Mouse (Mus musculus): ENCODE measurements at regions not wholly inside any gene's neighbourhood (a gene's known extent, or its start where the extent isn't known, plus 50 kb on each side); places are given as distances from the start of the nearest gene placed in this dataset.

GRCm38 (mm10) chr14:11486287-11486686 lies 67.0 kb upstream of the Ptprg start:
- H3K36me3 ChIP-seq (ENCODE audit: control insufficient read depth, insufficient read depth, low read length): no peaks in the 10 kb centered on the region
- ATAC-seq (ENCODE audit: low FRiP score, low TSS enrichment): no peak
- DNase-seq: no peak
- no peak overlapping the region for H3K4me3 ChIP-seq (replicated peaks; ENCODE audit: low read depth, low read length)
- H3K27me3 ChIP-seq (ENCODE audit: control insufficient read depth, insufficient read depth, low read length): 0 out of 2 replicates have a peak, but pooled peaks cover 3% of the 10 kb centered on the region
- no peaks in the 10 kb centered on the region for H3K9me3 ChIP-seq (ENCODE audit: control insufficient read depth, low read length)
- no peak overlapping the region for H3K27ac ChIP-seq (replicated peaks; ENCODE audit: low read depth, low read length)
- 66% methylated on average over 3 of the region's 3 CpGs for WGBS
- H3K4me2 ChIP-seq (ENCODE audit: low read length): no peak overlapping the region
- no peak overlapping the region for H3K9ac ChIP-seq (replicated peaks; ENCODE audit: low read length)
- no peaks in the 10 kb centered on the region for H3K4me1 ChIP-seq (ENCODE audit: control insufficient read depth, insufficient read depth, low read length)

- ATAC-seq (ENCODE audit: low FRiP score, low TSS enrichment) (no peak), DNase-seq (no peak)
- Histone ChIP-seq H3K36me3 (ENCODE audit: control insufficient read depth, insufficient read depth, low read length) (no peaks in the 10 kb centered on the region), H3K9me3 (ENCODE audit: control insufficient read depth, low read length) (no peaks in the 10 kb centered on the region), H3K27me3 (ENCODE audit: control insufficient read depth, insufficient read depth, low read length) (no peaks in the 10 kb centered on the region), H3K4me1 (ENCODE audit: control insufficient read depth, insufficient read depth, low read length) (no peaks in the 10 kb centered on the region), H3K27ac (replicated peaks; ENCODE audit: low read depth, low read length) (no peak overlapping the region), H3K9ac (replicated peaks; ENCODE audit: low read length) (no peak overlapping the region), H3K4me3 (replicated peaks; ENCODE audit: low read depth, low read length) (no peak overlapping the region), H3K4me2 (ENCODE audit: low read length) (no peak overlapping the region)
- WGBS: 91% methylated on average over 7 of the region's 7 CpGs
Observed at GRCm38 (mm10) chr14:11501744-11502143, 51.6 kb upstream of the Ptprg start.

- Histone ChIP-seq H3K4me1 (ENCODE audit: control insufficient read depth, insufficient read depth, low read length) (no peaks in the 10 kb centered on the region), H3K4me2 (ENCODE audit: low read length) (no peak overlapping the region), H3K9me3 (ENCODE audit: control insufficient read depth, low read length) (no peaks in the 10 kb centered on the region), H3K27me3 (ENCODE audit: control insufficient read depth, insufficient read depth, low read length) (no peaks in the 10 kb centered on the region), H3K9ac (replicated peaks; ENCODE audit: low read length) (no peak overlapping the region), H3K4me3 (replicated peaks; ENCODE audit: low read depth, low read length) (no peak overlapping the region), H3K27ac (replicated peaks; ENCODE audit: low read depth, low read length) (no peak overlapping the region), H3K36me3 (ENCODE audit: control insufficient read depth, insufficient read depth, low read length) (no peaks in the 10 kb centered on the region)
- DNase-seq (no peak), ATAC-seq (ENCODE audit: low FRiP score, low TSS enrichment) (no peak)
Observed at GRCm38 (mm10) chr14:11503156-11503555, 50.2 kb upstream of the Ptprg start.
